Mouse (Mus musculus): ENCODE results near the gene Msh6. TPM values are rescaled to one million over a fixed set of nuclear protein-coding genes. Genes with fewer than 3 reads are reported as not detected.

The Msh6 gene
- polyA plus RNA-seq, 1 experiment from 2014 or later = 32.6 TPM

- Histone ChIP-seq H3K4me3 (no peak overlapping the region), H3K27ac (no peak overlapping the region), H3K9ac (no peak overlapping the region), H3K9me3 (no peaks in the 10 kb centered on the region), H3K4me2 (no peak overlapping the region), H3K27me3 (no peaks in the 10 kb centered on the region), H3K36me3 (no peaks in the 10 kb centered on the region), H3K4me1 (replicated peaks) (peaks cover 16% of the 10 kb centered on the region)
- no peak for ATAC-seq (ENCODE audit: low FRiP score)
- 88% methylated on average over 4 of the region's 4 CpGs for WGBS
Measured at GRCm38 (mm10) chr17:88034418-88034817, 59.6 kb downstream of the Msh6 start.

Other genes with a start within 250 kb of the Msh6 start
- gene Kcnk12, start 177.1 kb upstream of the Msh6 start, polyA plus RNA-seq (2015; fragmentation: Nextera tagmentation; extraction: Ambion mirVana) = 0.38 and 0.72 TPM in 2 replicates
- gene Rpl36-ps4, start 54.1 kb upstream of the Msh6 start, polyA plus RNA-seq (2015; fragmentation: Nextera tagmentation; extraction: Ambion mirVana) = not detected in 2 replicates
- gene Fbxo11, start 90.2 kb downstream of the Msh6 start, polyA plus RNA-seq (2015; fragmentation: Nextera tagmentation; extraction: Ambion mirVana) = 26.6 and 27.0 TPM in 2 replicates

Data from hindbrain, embryonic 13.5 days (tissue).